Mouse (Mus musculus) testis, adult 2 months (tissue): ENCODE measurements at regions not wholly inside any gene's neighbourhood (a gene's known extent, or its start where the extent isn't known, plus 50 kb on each side); places are given as distances from the start of the nearest gene placed in this dataset.

Experiments
- CTCF ChIP-seq: fragments of 200-500 bp; IDR thresholded peaks from 2 replicates; pipeline ENCODE4 v1.5.1; 2012; ENCODE audit warnings: low read depth, mild to moderate bottlenecking, inconsistent platforms, low read length, moderate library complexity; ENCODE audit not compliant: control insufficient read depth, insufficient read depth, insufficient replicate concordance
- POLR2A ChIP-seq: fragments of 200-500 bp; IDR thresholded peaks from 2 replicates; pipeline ENCODE4 v1.6.1; 2012; ENCODE audit warnings: low read depth, mild to moderate bottlenecking, inconsistent platforms, low read length, moderate library complexity; ENCODE audit not compliant: control insufficient read depth

DNA sequence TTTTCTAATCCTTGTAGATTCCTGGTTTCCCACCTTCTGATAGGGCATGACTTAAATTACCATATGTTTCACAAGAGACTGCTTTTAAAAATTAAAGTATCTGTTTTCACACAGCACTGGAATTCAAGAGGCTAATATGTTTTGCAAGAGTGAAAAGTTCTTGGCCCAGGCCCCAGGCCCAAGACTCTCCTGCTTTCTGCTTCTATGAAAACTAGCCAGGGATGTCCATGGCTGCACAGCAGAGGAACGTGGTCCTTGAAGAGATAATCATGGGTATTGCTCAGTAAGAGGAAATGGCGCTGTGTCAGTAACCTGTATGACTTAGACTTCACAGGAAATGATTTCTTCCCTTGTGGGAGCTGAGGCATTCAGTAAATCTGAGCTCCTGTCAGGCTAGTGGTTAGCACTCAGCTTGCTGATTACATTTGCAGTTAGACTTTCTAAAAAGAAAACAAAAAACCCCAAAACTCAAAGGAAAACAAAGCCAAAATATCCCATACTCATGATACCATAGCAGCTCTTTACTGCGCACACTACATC lies 190.6 kb downstream of the Ndfip2 start:
- TF ChIP-seq CTCF (no peak), POLR2A (no peak)
